In the genomic region with DNA sequence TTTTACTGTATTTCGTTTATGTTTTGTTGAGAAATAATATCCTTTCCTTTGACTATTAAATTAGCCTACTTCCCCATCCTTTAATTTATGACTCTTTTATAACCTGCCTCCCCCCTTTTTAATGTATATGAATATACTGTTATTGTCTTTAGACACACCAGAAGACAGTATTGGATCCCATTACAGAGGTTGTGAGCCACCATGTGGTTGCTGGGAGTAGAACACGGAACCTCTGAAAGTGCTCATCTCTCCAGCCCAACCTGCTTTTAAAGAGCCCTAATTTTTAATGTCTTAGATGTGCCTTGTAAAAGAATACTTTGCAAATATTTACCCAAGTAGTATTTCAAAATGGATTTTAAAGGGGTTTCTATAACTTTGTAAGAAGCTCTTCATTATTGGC, we compare ENCODE assay signal across 9 mouse cellular contexts.
DNase-seq lines count a peak whose midpoint lies in the region; ATAC-seq and TF ChIP-seq lines count a peak whose summit lies in the region.
"Had no signal": no experiment of that assay in that cellular context is flagged by ENCODE, and none has a peak within 500 bp of the region (broad histone marks: within the 10 kb centered on the region; RNA-seq: fewer than 3 reads in every experiment).

No protein-coding gene starts in this region.

- WGBS in liver, embryonic 14.5 days (ENCODE audit: insufficient replicate concordance), result 65% methylated on average over 2 of the region's 2 CpGs
- WGBS in liver, embryonic 11.5 days, result 85% methylated on average over 2 of the region's 2 CpGs

- peak; percentile 6 for DNase-seq in gastrocnemius, adult 18-20 months (ENCODE audit: low spot score)
- no peak for DNase-seq in gastrocnemius, postnatal 4 days (ENCODE audit: low spot score in 2 of 2)
- no peak for DNase-seq in liver, embryonic 14.5 days (ENCODE audit: low read depth in 3 of 3, low spot score in 3 of 3)
- no peak for DNase-seq in liver, embryonic 11.5 days (ENCODE audit: low spot score)
- peak; percentile 20 for DNase-seq in T-cell, adult 2 months (ENCODE audit: low spot score)
- DNase-seq in retina, postnatal 7 days (ENCODE audit: low read depth, low spot score), result peak; percentile 4
- no peak for DNase-seq in urinary bladder, postnatal 14 days (ENCODE audit: low spot score)
- DNase-seq in left cerebral cortex, adult 18-20 months (ENCODE audit: low spot score in 2 of 2), result no peak

- no peak overlapping the region for H3K4me3 ChIP-seq in liver, embryonic 14.5 days (ENCODE audit: insufficient read depth in 1 of 2, low read depth in 2 of 2, low read length in 2 of 2)
- no peak overlapping the region for H3K4me3 ChIP-seq in liver, embryonic 11.5 days (ENCODE audit: low read depth, low read length)
- H3K4me3 ChIP-seq: limb, embryonic 12.5 days had no signal

- no peak for ATAC-seq in liver, embryonic 14.5 days (ENCODE audit: insufficient read depth)
- ATAC-seq in liver, embryonic 11.5 days (replicated peaks; ENCODE audit: low FRiP score), result no peak

- no peak overlapping the region for H3K4me2 ChIP-seq in liver, embryonic 14.5 days (ENCODE audit: low read depth)
- no peak overlapping the region for H3K4me2 ChIP-seq in liver, embryonic 11.5 days
- H3K4me2 ChIP-seq: limb, embryonic 12.5 days had no signal

- no peaks in the 10 kb centered on the region for H3K36me3 ChIP-seq in liver, embryonic 14.5 days (replicated peaks; ENCODE audit: control insufficient read depth, insufficient read depth, low read depth)
- no peaks in the 10 kb centered on the region for H3K36me3 ChIP-seq in liver, embryonic 11.5 days (ENCODE audit: control insufficient read depth, insufficient read depth, low read length)

- no peak overlapping the region for H3K27ac ChIP-seq in liver, embryonic 14.5 days
- H3K27ac ChIP-seq in liver, embryonic 11.5 days (ENCODE audit: low read depth, low read length), result no peak overlapping the region
- H3K27ac ChIP-seq: limb, embryonic 12.5 days had no signal

- H3K9ac ChIP-seq in liver, embryonic 14.5 days (replicated peaks), result no peak overlapping the region
- H3K9ac ChIP-seq in liver, embryonic 11.5 days (ENCODE audit: low read depth, low read length), result no peak overlapping the region
- H3K9ac ChIP-seq: limb, embryonic 12.5 days had no signal

- H3K27me3 ChIP-seq in liver, embryonic 14.5 days (ENCODE audit: control insufficient read depth, insufficient read depth, low read length), result no peaks in the 10 kb centered on the region
- H3K27me3 ChIP-seq in liver, embryonic 11.5 days (replicated peaks; ENCODE audit: control insufficient read depth, insufficient read depth, low read length), result no peaks in the 10 kb centered on the region
- H3K27me3 ChIP-seq: limb, embryonic 12.5 days had no signal

- H3K9me3 ChIP-seq in liver, embryonic 14.5 days (ENCODE audit: control insufficient read depth, low read length), result no peaks in the 10 kb centered on the region
- H3K9me3 ChIP-seq in liver, embryonic 11.5 days (ENCODE audit: control insufficient read depth, low read length), result no peaks in the 10 kb centered on the region
- H3K9me3 ChIP-seq: limb, embryonic 12.5 days had no signal

- 0 out of 4 replicates have a peak, but pooled peaks cover 0 to 2% of the 10 kb centered on the region in 2 experiments for H3K4me1 ChIP-seq in liver, embryonic 14.5 days (replicated peaks; ENCODE audit: control insufficient read depth in 2 of 2, insufficient read depth in 2 of 2, low read length in 1 of 2)
- H3K4me1 ChIP-seq in liver, embryonic 11.5 days (replicated peaks; ENCODE audit: control insufficient read depth, insufficient read depth, low read length), result no peaks in the 10 kb centered on the region
- H3K4me1 ChIP-seq: limb, embryonic 12.5 days had no signal

- TF ChIP-seq EP300 in liver, embryonic 14.5 days (IDR thresholded peaks at IDR 0.05; ENCODE audit: low read depth), result no peak

- TF ChIP-seq CTCF in liver, embryonic 14.5 days (IDR thresholded peaks at IDR 0.05; ENCODE audit: low read depth), result peak; percentile 32; the same call in 1 of the 2 replicates

Comparison
In these comparisons a context has a peak if more than half of its experiments do, and no peak if none do; other contexts are left out.
1. DNase-seq: peak in gastrocnemius, adult 18-20 months (single experiment), T-cell, adult 2 months (single experiment) and retina, postnatal 7 days (single experiment); none in gastrocnemius, postnatal 4 days (0 of 2), liver, embryonic 14.5 days (0 of 3), liver, embryonic 11.5 days (single experiment), urinary bladder, postnatal 14 days (single experiment) and left cerebral cortex, adult 18-20 months (0 of 2).